Mouse (Mus musculus): ENCODE measurements around the gene Lrrc31.

GRCm38 (mm10) chr3:30633681-30634080 is 66.0 kb downstream of the Lrrc31 start:
- TF ChIP-seq POLR2A (IDR thresholded peaks at IDR 0.05; ENCODE audit: insufficient read length, low read depth) (no peak), E2F4 (IDR thresholded peaks at IDR 0.05; ENCODE audit: insufficient read depth) (no peak), MYOG (IDR thresholded peaks at IDR 0.05; ENCODE audit: control insufficient read depth in 1 of 3, insufficient read depth in 1 of 3, insufficient read length in 2 of 3, low read depth in 2 of 3) (no peak), SRF (IDR thresholded peaks at IDR 0.05; ENCODE audit: control insufficient read depth, insufficient read length, low read depth) (no peak), USF1 (IDR thresholded peaks at IDR 0.05; ENCODE audit: low read depth) (no peak), POLR2AphosphoS2 (IDR thresholded peaks at IDR 0.05; ENCODE audit: insufficient read length, low read depth) (no peak), TCF12 (IDR thresholded peaks at IDR 0.05; ENCODE audit: insufficient read depth, poor library complexity, severe bottlenecking) (no peak)
